Mouse (Mus musculus) cerebellum, adult 2 months (tissue): ENCODE data around the gene Itga2.

Experiments
- CTCF ChIP-seq: fragments of 200-500 bp; IDR thresholded peaks from 2 replicates; pipeline ENCODE4 v1.5.1; 2011; ENCODE audit warnings: low read depth, mild to moderate bottlenecking, control low read depth, low read length, moderate library complexity, borderline replicate concordance; ENCODE audit not compliant: insufficient read depth
- POLR2A ChIP-seq: fragments of 200-500 bp; IDR thresholded peaks from 2 replicates; pipeline ENCODE4 v1.6.1; 2011; ENCODE audit warnings: low read length, control low read depth, borderline replicate concordance; ENCODE audit not compliant: insufficient read depth

DNA sequence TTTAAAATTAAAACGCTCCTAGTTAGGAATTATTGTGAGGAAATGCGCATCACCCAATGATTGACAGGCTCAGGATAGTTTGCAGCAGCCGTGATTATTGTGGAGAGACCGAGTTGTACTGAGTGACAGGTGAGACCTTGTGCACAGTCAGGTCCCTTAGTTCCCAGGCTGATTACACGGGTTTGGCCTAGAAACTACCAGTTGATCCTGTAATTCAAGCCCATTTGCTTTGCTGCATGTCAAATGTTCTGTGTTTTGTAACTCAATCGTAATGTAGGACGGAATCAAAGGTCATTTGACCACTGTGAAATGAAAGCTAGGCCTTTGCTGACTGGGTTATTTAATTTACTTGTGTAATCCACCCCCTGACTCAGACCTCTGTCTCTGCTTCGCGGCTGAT, 113.4 kb downstream of the Itga2 start:
- no peak for TF ChIP-seq CTCF
- TF ChIP-seq POLR2A, result no peak
